Mouse (Mus musculus) cerebellum, adult (tissue): ENCODE results near the gene Stk38.
A peak's percentile ranks its signal among the peaks of the same experiment; 100 is the strongest.

Source experiments
- ATAC-seq: cut with Nextera tagmentation; 2 replicates; pipeline ENCODE4 v1.9.2; 2017; ENCODE audit warnings: mild to moderate bottlenecking, moderate library complexity, mixed read lengths; ENCODE audit not compliant: insufficient number of reproducible peaks, low FRiP score, low TSS enrichment

The Stk38 gene

DNA sequence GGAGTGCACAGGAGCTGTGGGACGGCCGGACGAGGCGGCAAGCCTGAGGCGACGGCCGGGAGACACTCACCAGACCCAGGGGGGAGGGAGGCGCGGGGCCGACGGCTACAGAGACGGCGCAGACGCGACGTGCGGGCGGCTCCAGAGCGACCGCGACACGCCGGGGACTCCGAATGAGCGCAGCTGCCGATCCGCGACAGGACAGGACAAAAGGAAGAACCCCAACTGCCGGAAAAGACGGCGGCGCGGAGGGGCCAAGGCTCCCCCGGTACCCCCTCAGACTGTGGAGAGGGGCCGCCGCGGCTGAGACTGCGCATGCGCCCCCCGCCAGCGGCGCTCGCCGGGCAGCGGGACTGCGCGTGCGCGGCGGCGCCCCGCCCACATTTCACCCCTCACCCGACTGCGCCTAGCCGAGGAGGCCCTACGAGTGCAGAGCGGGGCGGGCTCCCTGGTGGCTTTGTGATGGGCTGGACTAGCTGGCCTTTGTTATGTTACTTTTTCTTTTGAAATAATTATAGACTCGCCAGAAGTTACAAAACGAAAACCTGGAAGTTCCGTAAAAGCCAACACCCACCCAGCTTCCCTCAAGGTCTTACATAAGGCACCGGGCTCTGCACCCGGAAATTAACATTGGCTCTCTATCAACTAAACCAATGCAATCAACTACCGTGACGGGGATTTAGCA is at the start of gene Stk38:
Gene Stk38, minus strand, starts transcription at position 355 of the 685 bp plus-strand sequence.
- peak; percentile 92 for ATAC-seq

GRCm38 (mm10) chr17:29057361-29057890 is 49.6 kb upstream of the Stk38 start:
- ATAC-seq = no peak

DNA sequence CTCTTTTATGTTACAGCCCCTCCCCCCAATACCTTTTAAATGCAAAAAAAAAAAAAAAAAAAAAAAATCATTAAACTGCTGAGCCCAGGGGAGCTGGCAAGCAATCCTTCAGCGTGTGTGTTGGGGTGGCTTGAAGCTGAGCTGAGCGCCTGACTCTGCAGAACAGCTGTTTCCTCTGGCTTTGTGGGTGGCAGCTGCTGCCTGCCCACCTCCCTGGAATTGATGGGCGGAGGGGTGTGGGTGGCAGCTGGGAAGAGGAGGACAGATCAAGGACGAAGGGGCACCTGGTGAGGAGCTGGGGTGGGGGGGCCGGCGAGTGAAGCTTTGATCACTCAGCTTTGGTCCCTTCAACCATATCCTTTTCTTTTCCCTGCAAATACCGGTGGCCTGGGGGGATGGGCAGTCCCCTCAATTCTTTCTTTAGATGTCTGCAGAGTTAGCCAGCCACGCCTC is 48.9 kb upstream of the Stk38 start:
- ATAC-seq = no peak

DNA sequence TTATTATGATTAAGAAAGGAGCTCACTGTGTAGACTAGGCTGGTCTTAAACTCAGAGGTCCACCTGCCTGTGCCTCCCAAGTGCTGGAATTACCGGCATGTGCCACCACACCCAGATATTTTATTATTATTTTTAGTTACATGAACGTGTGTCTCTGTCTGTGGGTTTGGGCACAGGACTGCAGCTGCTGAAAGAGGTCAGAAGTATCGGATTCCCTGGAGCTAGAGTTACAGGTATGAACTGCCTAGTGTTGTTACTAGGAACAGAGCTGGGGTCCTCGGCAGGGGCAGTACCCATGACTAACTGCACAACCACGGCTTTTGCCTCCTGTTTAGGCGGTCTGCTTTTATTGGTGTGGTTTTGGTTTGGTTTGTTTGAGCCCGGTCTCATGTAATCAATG is 48.4 kb upstream of the Stk38 start:
- no peak for ATAC-seq

- ATAC-seq = no peak
These were observed 47.8 kb upstream of the Stk38 start for GRCm38 (mm10) chr17:29055586-29055985.

DNA sequence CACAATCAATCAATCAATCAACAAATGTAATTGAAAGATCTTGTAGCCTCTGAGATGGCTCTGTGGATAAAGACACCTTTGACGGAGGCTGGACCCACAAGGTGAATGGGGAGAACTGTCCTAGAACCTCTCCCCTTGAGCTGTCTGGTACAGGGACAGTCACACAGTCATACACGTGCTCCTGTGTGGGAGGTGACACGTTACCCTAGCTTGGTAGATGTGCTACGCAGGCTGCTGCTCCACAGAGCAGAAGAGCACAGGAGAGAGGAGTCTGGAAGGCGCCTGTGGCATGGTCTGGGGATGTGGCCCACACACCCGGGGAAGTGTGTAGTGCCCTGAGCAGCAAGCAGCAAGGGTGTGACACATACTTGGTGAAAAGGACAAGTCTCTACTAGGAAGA is 46.6 kb upstream of the Stk38 start:
- ATAC-seq = no peak

DNA sequence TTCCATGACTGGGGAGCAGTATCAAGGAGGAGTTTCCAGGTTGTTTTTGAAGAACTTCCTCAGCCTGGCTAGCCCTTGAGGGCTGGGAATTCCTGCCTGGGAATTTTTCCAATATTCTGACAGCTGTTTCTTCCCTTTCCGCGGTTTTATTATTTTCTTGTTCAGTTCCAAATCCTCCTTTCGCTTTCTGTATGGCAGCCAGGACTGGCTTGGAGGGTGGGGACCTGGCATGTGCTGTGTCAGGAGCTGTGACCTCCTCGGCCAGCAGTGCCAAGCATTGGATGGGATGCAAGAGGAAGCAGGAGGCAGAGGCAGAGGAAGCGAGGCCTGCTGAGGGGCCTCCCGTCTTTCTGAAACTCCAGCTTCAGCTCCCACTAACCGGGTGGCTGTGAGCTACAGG is 46.0 kb upstream of the Stk38 start:
- no peak for ATAC-seq

- ATAC-seq = no peak
These were observed 45.3 kb upstream of the Stk38 start for GRCm38 (mm10) chr17:29053067-29053466.

- no peak for ATAC-seq
These were observed 43.0 kb upstream of the Stk38 start for GRCm38 (mm10) chr17:29050791-29051190.

- ATAC-seq = no peak
These were observed 42.1 kb upstream of the Stk38 start for GRCm38 (mm10) chr17:29049923-29050322.

DNA sequence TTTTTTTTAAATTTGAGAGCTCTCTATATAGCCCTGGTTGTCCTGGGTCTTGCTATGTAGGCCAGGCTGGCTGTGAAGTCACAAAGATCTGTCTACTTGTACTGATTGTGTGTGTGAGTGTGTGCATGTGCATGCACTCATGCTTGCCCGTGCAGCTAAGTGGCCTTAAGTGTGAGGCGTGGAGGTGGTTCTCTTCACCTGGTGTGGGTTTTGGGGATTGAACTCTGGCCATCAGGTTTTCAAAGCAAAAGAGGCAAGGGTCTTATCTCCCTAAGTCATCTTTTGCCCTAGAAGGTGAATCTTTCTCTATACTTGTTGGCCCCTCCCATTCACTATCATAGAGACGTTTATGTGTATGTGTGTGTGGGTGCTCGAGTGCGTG is 41.7 kb upstream of the Stk38 start:
- ATAC-seq = no peak

DNA sequence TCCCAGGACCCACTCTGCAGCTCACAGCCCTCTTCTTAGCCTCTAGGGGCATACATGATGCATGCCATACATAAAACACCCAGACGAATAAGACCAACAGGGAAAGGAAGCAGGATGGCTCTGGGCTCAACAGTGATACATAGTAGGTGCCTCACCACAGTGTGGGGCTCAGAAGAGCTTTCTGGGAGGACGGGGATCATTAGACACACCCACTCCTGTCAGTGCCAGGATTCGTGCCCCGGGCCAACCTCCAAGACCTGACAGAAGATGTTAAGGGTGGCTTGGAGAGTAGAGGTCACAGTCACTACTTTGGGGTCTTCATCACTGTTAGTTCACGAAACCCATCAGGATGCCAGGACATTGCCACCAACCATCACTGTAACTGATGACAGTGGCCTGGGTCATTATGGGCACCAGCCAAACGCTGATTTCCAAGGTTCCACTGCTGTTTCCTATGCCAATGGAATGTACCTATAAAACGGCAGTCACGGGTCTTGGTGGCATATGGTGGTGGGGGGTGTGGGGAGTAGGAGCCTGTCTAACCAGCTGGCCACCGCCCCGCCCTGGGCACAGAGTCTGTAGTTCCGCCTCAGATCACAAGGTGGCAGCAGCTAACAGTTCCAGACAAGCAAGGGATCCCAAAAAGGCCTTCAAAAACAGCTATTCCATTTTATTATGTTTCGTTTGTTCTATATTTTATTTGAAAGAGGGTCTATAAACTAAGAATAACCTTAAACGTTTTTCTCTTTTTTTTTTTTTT is 41.1 kb upstream of the Stk38 start:
- peak; percentile 46; the same call in 1 of the 2 replicates for ATAC-seq

DNA sequence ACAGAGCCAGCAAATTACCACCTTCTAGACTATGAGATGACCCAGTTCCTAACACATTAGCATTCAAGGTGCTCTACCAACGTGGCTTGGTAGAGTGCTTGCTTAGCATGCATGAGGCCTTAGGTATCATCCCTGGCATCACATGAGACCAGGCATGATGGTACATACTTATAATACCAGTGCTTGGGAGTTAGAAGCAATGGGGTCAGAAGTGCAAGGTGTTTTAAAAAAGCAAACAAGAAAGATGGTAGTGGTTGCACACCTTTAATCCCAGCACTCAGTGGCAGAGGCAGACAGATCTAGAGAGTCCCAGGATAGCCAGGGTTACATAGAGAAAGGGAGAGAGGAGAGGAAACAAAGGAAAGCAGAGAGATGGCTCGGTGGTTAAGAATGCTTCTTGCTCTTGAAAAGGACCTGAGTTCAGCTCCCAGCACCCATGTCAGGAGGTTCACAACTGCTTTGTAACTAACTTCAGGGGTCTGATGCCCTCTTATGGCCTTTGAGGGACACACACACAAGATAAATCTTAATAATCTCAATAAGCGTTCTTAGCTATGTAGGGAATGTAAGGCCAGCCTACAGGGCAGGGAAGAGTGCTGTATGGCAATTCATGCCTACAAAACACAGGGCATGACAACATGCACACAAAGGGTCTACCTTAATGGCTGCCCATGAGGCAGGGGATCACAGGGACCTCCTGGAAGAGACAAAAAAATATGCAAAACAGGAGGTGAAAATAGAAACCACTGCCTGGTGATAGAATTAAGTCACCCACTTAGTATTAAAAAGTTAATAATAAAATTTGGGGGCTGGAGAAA is 40.1 kb upstream of the Stk38 start:
- no peak for ATAC-seq

DNA sequence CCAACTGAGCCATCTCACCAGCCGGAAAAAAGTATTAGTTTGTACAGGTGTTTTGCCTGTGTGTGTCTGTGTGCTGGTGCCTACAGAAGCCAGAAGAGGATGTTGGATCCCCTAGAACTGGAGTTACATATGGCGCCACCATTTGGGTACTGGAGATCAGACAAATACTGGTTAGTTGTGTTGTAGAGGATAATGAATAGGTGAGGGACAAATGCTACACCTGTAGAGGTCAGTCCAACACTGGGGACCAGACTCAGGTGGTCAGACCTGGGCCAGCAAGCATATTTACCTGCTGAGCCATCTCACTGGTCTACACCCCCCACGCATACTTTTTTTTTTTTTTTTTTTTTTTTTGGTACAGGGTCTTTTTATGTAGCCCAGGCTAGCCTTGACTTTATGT is 39.1 kb upstream of the Stk38 start:
- ATAC-seq = no peak

DNA sequence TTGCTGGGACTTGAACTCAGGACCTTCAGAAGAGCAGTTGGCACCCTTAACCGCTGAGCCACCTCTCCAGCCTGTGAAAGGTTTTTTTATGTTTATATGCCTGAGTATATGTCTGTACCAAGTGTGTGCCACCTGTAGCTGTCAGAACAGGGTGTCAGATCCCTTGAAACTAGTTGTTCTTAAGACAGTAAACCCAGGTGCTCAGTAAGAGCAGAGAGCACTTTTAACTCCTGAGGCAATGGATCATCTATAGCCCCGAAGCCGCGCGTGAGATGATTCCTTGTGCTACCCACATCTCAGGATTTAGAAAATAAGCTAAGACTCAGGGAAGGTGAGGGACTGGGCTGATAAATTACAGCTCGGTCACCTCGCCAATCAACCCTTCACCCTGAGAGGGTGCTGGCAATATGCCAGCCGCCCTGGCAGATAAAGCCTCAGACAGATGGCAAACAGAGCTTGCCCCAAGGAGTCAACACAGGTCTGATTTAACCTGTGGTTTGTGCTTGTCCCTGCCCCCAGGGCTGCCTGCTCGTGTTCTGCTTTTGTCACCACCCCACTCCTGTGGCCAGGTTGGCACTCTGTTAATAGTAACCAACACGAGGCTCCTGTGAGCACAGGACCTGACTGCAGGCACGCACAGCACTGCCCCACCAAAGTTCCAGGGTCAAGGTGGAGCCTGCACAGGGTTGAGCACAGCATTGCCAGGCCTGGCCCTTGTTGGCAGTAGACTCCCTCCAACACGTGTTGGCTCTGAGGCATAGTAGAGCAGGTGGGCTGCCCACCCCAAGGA is 38.1 kb upstream of the Stk38 start:
- ATAC-seq = peak; percentile 80

GRCm38 (mm10) chr17:29044925-29045319 is 37.1 kb upstream of the Stk38 start:
- no peak for ATAC-seq

DNA sequence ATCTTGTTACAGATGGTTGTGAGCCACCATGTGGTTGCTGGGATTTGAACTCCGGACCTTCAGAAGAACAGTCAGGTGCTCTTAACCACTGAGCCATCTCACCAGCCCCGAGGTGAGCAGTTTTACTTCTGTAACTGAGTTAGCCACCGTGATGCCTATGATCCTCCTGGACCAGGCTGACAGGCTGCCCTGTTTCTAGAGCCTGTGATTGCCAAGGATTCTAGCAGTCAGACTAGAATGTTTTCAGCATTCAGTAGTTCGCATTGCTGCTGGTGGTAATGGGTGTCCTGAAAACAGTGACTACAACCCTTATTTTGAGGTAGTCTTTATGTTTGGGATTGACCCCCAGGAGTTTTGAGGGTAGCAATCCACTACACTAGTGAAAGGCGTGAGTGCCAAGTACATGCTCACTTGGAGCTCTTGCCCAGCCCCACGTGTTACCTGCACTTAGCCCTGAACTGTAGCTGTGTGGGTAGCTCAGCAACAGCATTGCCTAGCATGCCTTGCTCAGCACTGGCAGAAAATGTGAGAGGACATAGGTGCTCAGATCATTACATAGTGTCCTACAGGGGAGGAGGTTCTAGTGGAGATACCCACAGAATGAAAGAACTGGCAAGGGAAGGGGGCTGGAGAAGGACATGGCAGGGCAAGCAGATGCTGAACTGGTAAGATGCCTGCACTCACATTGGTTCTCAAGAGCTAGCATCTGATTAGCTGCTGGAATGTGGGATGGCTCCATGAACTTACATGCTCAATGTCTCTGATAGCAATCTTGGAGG is 36.5 kb upstream of the Stk38 start:
- ATAC-seq = no peak

DNA sequence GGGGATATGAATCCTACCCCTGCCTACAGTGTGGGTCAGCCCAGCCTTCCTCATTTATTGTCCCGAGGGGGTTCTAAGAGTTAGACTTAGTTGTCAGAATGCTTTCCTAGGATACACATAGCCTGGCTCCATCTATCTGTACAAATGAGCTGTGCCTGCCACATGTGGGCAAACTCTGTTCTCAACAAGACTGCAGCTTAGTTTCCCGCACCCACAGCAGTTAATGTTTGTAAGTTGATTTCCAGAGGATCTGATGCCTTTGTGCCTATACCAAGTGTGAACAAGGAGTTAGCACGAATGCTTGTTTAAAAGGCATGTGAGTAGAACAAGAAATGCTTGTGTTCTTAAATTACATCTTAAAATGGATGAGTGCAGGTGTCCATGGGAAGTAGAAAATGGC is 35.8 kb upstream of the Stk38 start:
- no peak for ATAC-seq

DNA sequence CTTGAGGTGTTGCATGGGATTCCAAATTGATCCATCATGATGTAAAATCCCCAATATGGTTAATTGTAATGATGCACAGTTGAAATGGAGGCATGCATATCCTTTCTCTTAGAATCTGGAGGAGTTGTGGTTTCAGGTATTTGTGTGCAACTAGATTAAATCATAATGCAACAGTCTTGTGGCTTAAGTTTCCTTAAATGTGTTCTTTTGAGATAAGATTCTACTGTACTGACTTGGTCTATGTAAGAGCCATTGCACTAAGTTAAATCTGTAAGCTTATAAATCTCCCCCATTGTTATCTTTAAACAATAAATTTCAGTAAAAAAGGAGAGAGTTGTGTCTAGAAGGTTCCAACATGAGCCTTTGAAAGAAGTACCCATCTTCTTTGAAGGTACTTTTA is 34.8 kb upstream of the Stk38 start:
- ATAC-seq = no peak
